Mouse (Mus musculus) natural killer cell, adult 2 months (primary cell): ENCODE results near the gene Tnfaip8l1.
A peak's percentile ranks its signal among the peaks of the same experiment; 100 is the strongest.

Experiments used
- DNase-seq, 2 experiments: peaks; one replicate each; pipeline ENCODE4 v3.0.0; 2022; ENCODE audit warnings: low spot score in 2 of 2

Tnfaip8l1 gene

GRCm38 (mm10) chr17:56162231-56162774 lies at the start of gene Tnfaip8l1:
Tnfaip8l1 (plus strand) TSS chr17:56162477.
- DNase-seq: peak; percentile 85 to 88

- DNase-seq: no peak
These were observed 49.5 kb upstream of the Tnfaip8l1 start for GRCm38 (mm10) chr17:56112743-56113142.

DNA sequence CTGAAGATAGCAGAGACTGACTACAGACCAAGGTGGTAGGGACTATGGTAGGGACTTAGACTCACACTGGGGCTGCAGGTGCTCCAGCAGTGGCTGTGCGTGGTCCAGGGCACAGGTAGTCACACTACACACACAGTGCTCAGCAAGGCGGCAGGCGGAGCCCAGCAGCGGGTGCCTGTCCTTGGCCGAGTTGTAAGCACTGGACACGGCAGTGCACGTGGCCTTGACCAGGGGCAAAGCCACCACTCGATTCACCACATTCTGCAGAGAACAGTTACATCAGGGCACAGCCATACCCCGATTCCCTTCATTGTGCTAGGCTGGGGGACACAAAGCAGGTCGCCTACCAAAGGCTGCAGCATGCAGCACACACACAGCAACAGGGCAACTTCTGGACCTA lies 46.1 kb upstream of the Tnfaip8l1 start:
- DNase-seq: no peak

- no peak for DNase-seq
These were observed 45.0 kb upstream of the Tnfaip8l1 start, which contains the start of gene Plin5 for GRCm38 (mm10) chr17:56117251-56117710. Plin5 (minus strand) TSS chr17:56117596.

GRCm38 (mm10) chr17:56119431-56119830 lies 42.8 kb upstream of the Tnfaip8l1 start:
- no peak for DNase-seq

GRCm38 (mm10) chr17:56119981-56120880 lies 42.0 kb upstream of the Tnfaip8l1 start:
- no peak for DNase-seq

DNA sequence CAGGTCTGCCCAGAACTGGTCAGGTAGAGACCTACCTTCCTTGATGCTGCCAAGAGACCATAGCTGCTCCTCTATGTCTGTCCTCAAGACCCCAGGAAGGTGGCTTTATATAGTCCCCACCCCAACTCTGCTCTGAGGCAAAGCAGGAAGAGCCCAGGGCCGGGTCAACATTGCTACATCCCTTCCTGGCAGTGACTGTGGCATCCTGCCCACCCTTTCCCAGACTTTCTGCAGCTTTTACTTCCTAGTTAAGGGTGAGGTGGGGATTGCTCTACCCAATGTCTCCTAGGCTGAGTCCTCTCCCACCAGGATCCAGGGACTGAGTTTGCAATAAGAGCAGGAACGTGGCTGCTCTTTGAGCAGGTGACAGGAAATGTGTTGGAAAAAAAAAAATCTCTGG lies 40.5 kb upstream of the Tnfaip8l1 start, which contains the start of gene Lrg1:
Gene Lrg1 (minus strand): TSS at position 176 of the 400 bp plus-strand sequence.
- no peak for DNase-seq

- no peak for DNase-seq
These were observed 39.1 kb upstream of the Tnfaip8l1 start for GRCm38 (mm10) chr17:56123161-56123560.

GRCm38 (mm10) chr17:56123681-56124340 lies 38.5 kb upstream of the Tnfaip8l1 start:
- DNase-seq: no peak

- peak in 1 of 2 experiments; percentile 52 for DNase-seq
These were observed 37.7 kb upstream of the Tnfaip8l1 start for GRCm38 (mm10) chr17:56124377-56125275.

DNA sequence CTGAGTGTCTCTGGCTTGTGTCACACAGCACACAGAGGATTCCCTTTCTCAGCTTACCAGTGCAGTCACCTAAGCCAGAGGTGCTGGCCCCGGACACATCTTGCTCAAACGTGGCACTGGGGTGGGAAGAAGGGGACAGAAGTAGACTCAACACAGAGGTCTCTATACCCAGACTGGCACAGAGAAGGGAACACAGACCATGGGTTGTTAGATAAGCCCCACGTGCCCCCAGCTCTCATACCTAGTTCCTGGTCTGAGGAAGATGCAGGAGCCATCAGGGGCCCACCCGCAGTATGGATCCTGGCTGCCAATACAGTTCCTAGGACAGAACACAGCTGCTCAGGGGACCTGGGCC lies 37.0 kb upstream of the Tnfaip8l1 start:
- no peak for DNase-seq

GRCm38 (mm10) chr17:56126175-56126574 lies 36.1 kb upstream of the Tnfaip8l1 start:
- no peak for DNase-seq

- DNase-seq: no peak
These were observed 34.0 kb upstream of the Tnfaip8l1 start for GRCm38 (mm10) chr17:56128246-56128645.

DNA sequence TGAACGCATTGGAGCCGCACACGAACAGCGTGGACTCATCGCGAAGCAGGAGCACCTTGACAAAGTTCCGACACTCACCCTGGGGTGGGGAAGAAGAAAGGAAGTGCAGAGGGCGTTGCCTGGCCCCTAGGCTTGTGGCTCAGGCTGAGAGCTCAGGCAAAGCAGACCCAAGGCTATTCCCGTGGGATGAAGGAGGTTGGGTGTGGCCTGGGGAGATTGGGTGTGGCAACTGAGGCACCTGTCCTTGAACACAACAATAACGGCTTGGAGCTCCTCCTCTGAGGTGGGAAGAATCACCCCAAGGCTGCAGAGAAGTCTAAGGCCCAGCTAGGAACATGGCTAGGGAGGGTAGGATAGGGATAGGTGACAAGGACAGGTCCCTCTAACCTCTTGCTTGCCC lies 31.1 kb upstream of the Tnfaip8l1 start:
- DNase-seq: no peak

DNA sequence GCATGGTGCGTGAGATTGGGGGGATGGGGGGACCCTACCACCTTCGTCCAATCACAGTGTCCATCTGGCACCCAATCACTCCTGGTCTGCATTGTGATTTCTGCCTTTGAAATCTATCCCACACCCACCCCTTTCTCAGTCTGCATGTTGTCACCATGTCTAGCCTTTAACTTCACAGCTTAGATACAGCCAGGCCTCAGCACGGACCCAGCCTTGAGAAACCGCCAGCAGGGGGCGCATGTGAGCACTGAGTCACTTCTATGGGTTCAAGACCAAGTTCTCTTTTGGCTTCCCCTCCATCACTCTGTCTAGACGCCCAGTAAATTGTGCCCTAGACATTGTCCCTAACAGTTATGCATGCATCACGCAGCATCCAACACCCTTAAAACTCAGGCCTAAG lies 30.5 kb upstream of the Tnfaip8l1 start:
- DNase-seq: peak; percentile 59 to 81

DNA sequence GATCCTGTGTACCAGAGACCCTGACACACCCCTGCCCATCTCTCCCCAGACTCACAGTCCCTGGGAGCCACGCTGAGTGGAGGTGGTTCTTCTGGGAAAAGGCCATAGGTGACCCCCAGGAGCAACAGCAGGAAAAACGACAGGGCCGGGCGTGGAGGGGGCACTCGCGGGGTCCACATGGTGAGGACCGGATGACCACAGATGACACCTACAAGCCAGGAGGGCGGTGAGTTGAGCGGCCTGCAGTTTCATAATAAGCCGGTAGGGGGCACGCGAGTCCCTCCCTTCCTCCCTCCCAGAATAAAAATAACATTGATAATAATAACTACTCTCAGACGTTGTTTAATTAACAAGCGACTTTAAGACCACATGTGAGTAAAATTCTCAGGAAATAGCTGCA lies 29.6 kb upstream of the Tnfaip8l1 start:
- DNase-seq: peak; percentile 78 to 82

DNA sequence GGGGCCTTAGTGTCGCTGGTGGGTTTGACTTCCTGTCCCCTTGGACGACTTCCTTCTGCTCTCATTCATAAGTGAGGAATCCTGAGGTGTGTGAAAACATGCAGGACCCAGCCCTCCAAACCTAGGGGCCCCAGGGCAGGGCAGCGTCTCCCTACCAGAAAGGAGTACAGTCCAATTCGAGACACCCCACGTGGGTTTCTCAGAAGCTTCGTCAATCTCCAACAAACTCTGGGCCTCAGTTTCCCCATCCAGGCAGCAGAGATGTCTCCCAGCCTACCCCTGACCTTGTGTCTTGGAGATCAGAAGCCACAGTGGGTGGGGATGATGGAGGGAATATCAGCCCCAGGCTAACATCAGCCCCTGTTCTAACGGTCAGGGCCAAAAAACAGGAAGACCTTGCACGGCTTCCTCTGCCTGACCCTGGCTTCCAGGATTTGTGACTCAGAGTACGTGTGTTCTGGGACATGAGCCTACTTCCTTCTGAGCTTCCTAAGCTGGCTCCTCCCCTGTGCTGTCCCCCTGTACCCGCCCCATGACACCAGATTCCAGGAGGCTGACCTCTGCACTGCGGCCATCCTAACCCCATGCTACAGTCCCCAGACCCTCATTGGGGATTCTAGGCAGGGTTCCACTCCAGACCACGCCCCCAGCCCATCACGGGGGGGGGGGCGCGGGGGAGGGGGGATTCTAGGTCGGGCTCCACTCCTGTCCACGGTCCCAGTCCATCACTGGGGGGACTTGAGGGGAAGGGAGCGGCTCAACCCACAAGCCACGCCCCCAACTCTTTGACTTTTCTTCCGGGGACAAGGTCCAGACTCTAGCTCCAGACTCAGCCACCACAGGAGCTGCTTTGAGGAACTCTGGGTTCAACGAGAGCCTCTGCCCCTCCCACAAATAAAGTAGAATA lies 28.6 kb upstream of the Tnfaip8l1 start:
- no peak for DNase-seq

- DNase-seq: peak; percentile 64 to 77
These were observed 27.8 kb upstream of the Tnfaip8l1 start for GRCm38 (mm10) chr17:56134463-56134971.

GRCm38 (mm10) chr17:56136558-56136957 lies 25.7 kb upstream of the Tnfaip8l1 start:
- DNase-seq: no peak
